Mouse (Mus musculus) lung, postnatal 4 days (tissue): Measurements from ENCODE around the gene Kcnj10.

Experiments used
- DNase-seq, 2 experiments: peaks; one replicate each; pipeline ENCODE4 v3.0.0; 2021

Kcnj10 gene

GRCm38 (mm10) chr1:172312768-172313561, 28.0 kb upstream of the Kcnj10 start:
- peak in 1 of 2 experiments; percentile 48 for DNase-seq

- no peak for DNase-seq
Measured at GRCm38 (mm10) chr1:172313613-172314411, 27.2 kb upstream of the Kcnj10 start.

GRCm38 (mm10) chr1:172314911-172315310, 26.1 kb upstream of the Kcnj10 start:
- DNase-seq = no peak

GRCm38 (mm10) chr1:172317431-172317830, 23.6 kb upstream of the Kcnj10 start:
- no peak for DNase-seq

GRCm38 (mm10) chr1:172317946-172318345, 23.1 kb upstream of the Kcnj10 start:
- DNase-seq = no peak

- DNase-seq = no peak
Measured at GRCm38 (mm10) chr1:172318424-172319035, 22.5 kb upstream of the Kcnj10 start.

GRCm38 (mm10) chr1:172319346-172319745, 21.7 kb upstream of the Kcnj10 start:
- DNase-seq = no peak

GRCm38 (mm10) chr1:172319921-172320411, 21.0 kb upstream of the Kcnj10 start:
- no peak for DNase-seq

- no peak for DNase-seq
Measured at GRCm38 (mm10) chr1:172322725-172323124, 18.3 kb upstream of the Kcnj10 start.

GRCm38 (mm10) chr1:172323298-172323697, 17.7 kb upstream of the Kcnj10 start:
- DNase-seq = no peak

GRCm38 (mm10) chr1:172323801-172324359, 17.1 kb upstream of the Kcnj10 start:
- DNase-seq = no peak

- peak; percentile 77 to 83 for DNase-seq
Measured at GRCm38 (mm10) chr1:172324725-172325124, 16.3 kb upstream of the Kcnj10 start.

- peak; percentile 70 to 79 for DNase-seq
Measured at GRCm38 (mm10) chr1:172325680-172326535, 15.1 kb upstream of the Kcnj10 start.

GRCm38 (mm10) chr1:172326684-172327083, 14.3 kb upstream of the Kcnj10 start:
- no peak for DNase-seq

GRCm38 (mm10) chr1:172327206-172328001, 13.6 kb upstream of the Kcnj10 start:
- DNase-seq = no peak

GRCm38 (mm10) chr1:172328041-172328440, 13.0 kb upstream of the Kcnj10 start:
- DNase-seq = no peak

- no peak for DNase-seq
Measured at GRCm38 (mm10) chr1:172328461-172328860, 12.5 kb upstream of the Kcnj10 start.

- no peak for DNase-seq
Measured at GRCm38 (mm10) chr1:172329131-172329530, 11.9 kb upstream of the Kcnj10 start, which contains the start of gene Kcnj9. Kcnj9 (minus strand) TSS chr1:172329318.

GRCm38 (mm10) chr1:172329616-172330015, 11.4 kb upstream of the Kcnj10 start:
- no peak for DNase-seq

- DNase-seq = no peak
Measured at GRCm38 (mm10) chr1:172331422-172331947, 9.5 kb upstream of the Kcnj10 start.

- DNase-seq = no peak
Measured at GRCm38 (mm10) chr1:172332925-172333324, 8.1 kb upstream of the Kcnj10 start.
